Mouse (Mus musculus) lung, embryonic 15.5 days (tissue): ENCODE measurements around the gene Mkrn1. TPM values are rescaled to one million over a fixed set of nuclear protein-coding genes. Genes with fewer than 3 reads are reported as not detected.
"Not testable (repeated sequence)": the region's sequence is repeated elsewhere in the genome, so short reads cannot be mapped to it uniquely, and the experiment has no call there.

ENCODE experiments used
- ATAC-seq: fragments of 200-750 bp; cut with Nextera tagmentation; 2 replicates; pipeline ENCODE4 v1.8.0; 2017; ENCODE audit warnings: moderate number of reproducible peaks, borderline replicate concordance; ENCODE audit not compliant: low FRiP score, low TSS enrichment; ENCODE audit errors: extremely low read depth
- H3K27ac ChIP-seq: fragments of 300-500 bp; sonication (generic); 2 replicates; pipeline ENCODE4 v1.5.1; 2015; ENCODE audit warnings: moderate library complexity, mild to moderate bottlenecking, inconsistent platforms
- H3K27me3 ChIP-seq: fragments of 300-500 bp; sonication (generic); 2 replicates; pipeline ENCODE4 v1.6.1; 2015; ENCODE audit warnings: inconsistent platforms
- H3K36me3 ChIP-seq: fragments of 300-500 bp; sonication (generic); 2 replicates; pipeline ENCODE4 v1.6.1; 2015; ENCODE audit warnings: inconsistent platforms
- H3K4me1 ChIP-seq: fragments of 300-500 bp; sonication (generic); 2 replicates; pipeline ENCODE4 v1.6.1; 2015; ENCODE audit warnings: inconsistent platforms
- H3K4me2 ChIP-seq: fragments of 300-500 bp; sonication (generic); 2 replicates; pipeline ENCODE4 v1.6.1; 2015; ENCODE audit warnings: inconsistent platforms, mild to moderate bottlenecking, moderate library complexity
- H3K4me3 ChIP-seq: fragments of 300-500 bp; sonication (generic); 2 replicates; pipeline ENCODE4 v1.5.1; 2015; ENCODE audit warnings: mild to moderate bottlenecking, inconsistent platforms
- H3K9ac ChIP-seq: fragments of 300-500 bp; sonication (generic); 2 replicates; pipeline ENCODE4 v1.6.1; 2015; ENCODE audit warnings: inconsistent platforms
- H3K9me3 ChIP-seq: fragments of 300-500 bp; sonication (generic); 2 replicates; pipeline ENCODE4 v1.6.1; 2016; ENCODE audit warnings: inconsistent platforms
- WGBS: fragments of 180-500 bp; shearing (Covaris S2); methylation state at CpG from one replicate; pipeline ENCODE4 v1.1.7; 2015; 5-methylcytosine and 5-hydroxymethylcytosine counted together
- polyA plus RNA-seq: library from polyadenylated mRNA; unstranded; fragments of >200 nt; fragmentation: Nextera tagmentation; extraction: Ambion mirVana; gene quantifications from 2 replicates; pipeline ENCODE4 v1.2.1, GENCODE M21; 2015

The Mkrn1 gene
- polyA plus RNA-seq, 1 experiment from 2014 or later, result 66.5 TPM

DNA sequence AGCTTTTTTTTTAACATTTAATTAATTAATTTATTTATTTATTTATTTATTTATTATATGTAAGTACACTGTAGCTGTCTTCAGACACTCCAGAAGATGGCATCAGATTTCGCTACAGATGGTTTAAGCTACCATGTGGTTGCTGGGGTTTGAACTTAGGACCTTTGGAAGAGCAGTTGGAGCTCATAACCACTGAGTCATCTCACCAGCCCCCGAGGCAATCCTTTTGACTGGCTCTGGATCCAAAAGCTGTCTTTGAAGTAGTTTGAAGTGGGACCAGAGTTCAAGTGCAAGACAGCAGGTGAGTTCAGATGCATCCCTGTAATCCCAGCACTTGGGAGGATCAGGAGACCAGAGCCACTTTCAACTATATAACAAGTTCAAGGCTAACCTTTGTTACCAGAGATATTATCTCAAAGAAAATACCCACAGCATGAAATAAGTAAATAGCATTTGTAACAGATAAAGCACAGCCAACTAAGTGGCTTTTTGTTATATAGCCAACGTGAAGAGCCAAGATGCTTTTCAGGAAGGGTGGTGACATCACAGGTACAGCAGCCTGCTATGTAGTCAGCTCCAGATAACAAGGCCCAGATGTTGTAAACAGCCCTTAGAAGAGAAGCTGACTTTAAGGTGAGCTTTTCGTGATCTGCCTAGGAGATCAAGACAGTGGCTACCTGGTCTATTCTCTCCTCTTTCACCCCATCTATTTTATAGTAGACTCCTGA, 7.2 kb upstream of the Mkrn1 start:
- no peak overlapping the region for H3K9ac ChIP-seq
- no peaks in the 10 kb centered on the region for H3K36me3 ChIP-seq
- H3K9me3 ChIP-seq, result no peaks in the 10 kb centered on the region
- H3K4me1 ChIP-seq, result no peaks in the 10 kb centered on the region
- WGBS, result 63% methylated on average over 4 of the region's 4 CpGs
- no peak overlapping the region for H3K4me3 ChIP-seq
- H3K27ac ChIP-seq, result no peak overlapping the region
- H3K4me2 ChIP-seq, result no peak overlapping the region
- no peak for ATAC-seq
- no peaks in the 10 kb centered on the region for H3K27me3 ChIP-seq

DNA sequence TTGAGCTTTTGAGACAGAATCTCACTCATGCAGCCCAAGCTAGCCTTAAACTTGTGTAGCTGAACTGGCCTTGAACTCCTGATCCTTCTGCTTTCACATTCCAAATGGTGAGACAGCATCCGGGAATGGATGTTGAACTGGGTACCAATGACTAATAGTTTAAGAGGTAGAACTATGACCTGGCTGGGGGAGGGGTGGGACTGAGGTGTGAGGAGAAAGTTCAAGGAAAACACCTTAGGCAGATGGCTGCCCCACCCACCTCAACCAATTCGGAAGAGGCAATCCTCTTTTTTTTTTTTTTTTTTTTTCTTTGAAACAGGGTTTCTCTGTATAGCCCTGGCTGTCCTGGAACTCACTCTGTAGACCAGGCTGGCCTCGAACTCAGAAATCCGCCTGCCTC, 6.5 kb upstream of the Mkrn1 start:
- H3K27ac ChIP-seq, result no peak overlapping the region
- no peaks in the 10 kb centered on the region for H3K9me3 ChIP-seq
- WGBS, result 77% methylated on average over 4 of the region's 4 CpGs
- no peak overlapping the region for H3K4me2 ChIP-seq
- H3K27me3 ChIP-seq, result peaks cover 3% of the 10 kb centered on the region; the same call in 1 of the 2 replicates
- no peak overlapping the region for H3K4me3 ChIP-seq
- no peak overlapping the region for H3K9ac ChIP-seq
- H3K36me3 ChIP-seq, result no peaks in the 10 kb centered on the region
- ATAC-seq, result no peak
- no peaks in the 10 kb centered on the region for H3K4me1 ChIP-seq

DNA sequence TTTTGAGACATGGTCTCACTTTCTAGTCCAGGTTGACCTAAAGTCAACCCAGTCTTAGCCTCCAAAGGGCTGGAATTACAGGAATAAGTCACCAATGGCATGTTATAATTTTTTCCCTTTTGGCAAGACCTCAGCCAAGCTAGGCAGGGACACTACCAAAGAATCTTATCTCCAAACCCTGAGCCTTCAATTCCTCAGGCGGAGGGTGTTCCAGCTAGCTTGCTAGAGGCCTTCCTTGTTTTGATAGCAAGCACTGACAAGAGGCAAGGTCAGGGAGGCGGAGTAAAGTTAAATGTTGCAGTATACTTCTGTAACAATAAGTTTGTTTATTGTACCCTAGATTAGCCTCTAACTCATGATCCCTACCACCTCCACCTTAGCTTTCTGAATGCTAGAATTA, 4.9 kb upstream of the Mkrn1 start:
- no peak for ATAC-seq

DNA sequence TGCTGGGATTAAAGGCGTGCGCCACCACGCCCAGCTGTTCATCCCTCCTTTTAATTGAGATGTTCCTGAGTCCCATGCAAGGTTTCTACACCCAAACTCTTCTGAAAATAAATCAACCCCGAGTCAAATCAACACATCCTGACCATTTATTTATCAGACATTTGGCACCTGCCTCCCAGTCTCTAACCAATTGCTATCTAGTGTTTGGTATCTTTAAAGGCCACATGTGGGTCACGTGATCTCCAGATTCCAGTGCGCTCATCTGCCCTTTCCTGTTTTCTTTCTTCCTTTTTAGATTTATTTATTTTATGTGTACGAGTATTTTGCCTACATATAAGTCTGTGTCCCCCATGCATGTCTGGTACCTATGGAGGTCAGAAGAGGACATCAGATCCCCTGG, 3.4 kb upstream of the Mkrn1 start:
- no peak overlapping the region for H3K4me2 ChIP-seq
- peaks cover 17% of the 10 kb centered on the region; the same call in 1 of the 2 replicates for H3K27me3 ChIP-seq
- no peaks in the 10 kb centered on the region for H3K9me3 ChIP-seq
- 76% methylated on average over 7 of the region's 7 CpGs for WGBS
- ATAC-seq, result no peak
- no peaks in the 10 kb centered on the region for H3K36me3 ChIP-seq
- no peak overlapping the region for H3K9ac ChIP-seq
- peaks cover 5% of the 10 kb centered on the region; the same call in 1 of the 2 replicates for H3K4me1 ChIP-seq
- H3K4me3 ChIP-seq, result no peak overlapping the region
- H3K27ac ChIP-seq, result no peak overlapping the region

More for the DNA sequence above, 4.9 kb upstream of the Mkrn1 start:
- Histone ChIP-seq H3K27ac (no peak overlapping the region), H3K9me3 (no peaks in the 10 kb centered on the region), H3K9ac (no peak overlapping the region), H3K4me3 (no peak overlapping the region), H3K27me3 (peaks cover 12% of the 10 kb centered on the region; the same call in 1 of the 2 replicates), H3K4me2 (no peak overlapping the region), H3K4me1 (no peaks in the 10 kb centered on the region), H3K36me3 (no peaks in the 10 kb centered on the region)
- WGBS, result 75% methylated on average over 2 of the region's 2 CpGs

DNA sequence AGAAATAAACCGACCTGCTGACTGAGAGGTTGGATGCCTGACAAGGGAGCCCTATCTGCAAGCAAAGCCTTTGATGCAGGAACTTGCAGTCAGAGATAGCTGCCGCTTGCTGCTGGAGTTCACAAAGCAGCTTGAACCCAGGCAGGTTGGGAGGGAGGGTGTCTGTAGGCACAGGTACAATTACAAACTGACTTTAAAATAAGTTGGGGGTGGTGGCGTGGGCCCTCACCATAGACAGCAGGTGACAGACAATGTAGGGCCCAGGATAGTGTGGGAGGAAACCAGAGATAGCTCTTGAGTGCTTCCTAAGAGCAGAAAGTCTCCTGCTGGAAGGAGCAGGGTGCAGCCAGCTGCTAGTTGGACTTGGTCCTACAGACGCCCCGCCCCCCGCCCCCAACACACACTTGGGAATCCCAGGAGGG, 2.9 kb upstream of the Mkrn1 start:
- H3K4me1 ChIP-seq, result peaks cover 5% of the 10 kb centered on the region; the same call in 1 of the 2 replicates
- H3K36me3 ChIP-seq, result no peaks in the 10 kb centered on the region
- H3K4me3 ChIP-seq, result no peak overlapping the region
- WGBS, result 48% methylated on average over 6 of the region's 6 CpGs
- H3K9ac ChIP-seq, result no peak overlapping the region
- H3K4me2 ChIP-seq, result no peak overlapping the region
- no peaks in the 10 kb centered on the region for H3K9me3 ChIP-seq
- peaks cover 22% of the 10 kb centered on the region; the same call in 1 of the 2 replicates for H3K27me3 ChIP-seq
- ATAC-seq, result no peak
- H3K27ac ChIP-seq, result no peak overlapping the region

DNA sequence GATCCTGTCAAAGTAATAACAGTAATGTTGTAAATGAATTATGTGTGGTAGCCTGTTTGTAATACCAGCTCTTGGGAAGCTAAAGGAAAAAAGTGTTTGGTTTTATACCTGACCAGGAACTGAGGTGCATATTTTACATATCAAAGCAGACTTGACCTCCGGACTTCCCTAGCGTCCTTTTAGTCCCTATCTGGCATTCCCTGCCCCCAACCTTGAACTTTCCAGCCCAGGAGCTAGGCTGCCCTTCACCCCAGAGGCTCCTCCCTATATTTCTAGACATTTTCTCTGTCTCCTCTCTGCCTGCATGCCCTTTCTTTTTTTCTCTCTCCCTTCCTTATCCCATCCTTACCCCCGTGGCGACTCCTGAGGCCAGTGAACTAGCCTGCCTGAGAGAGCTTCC, 605 bp upstream of the Mkrn1 start:
- H3K27me3 ChIP-seq, result peaks cover 27% of the 10 kb centered on the region; the same call in 1 of the 2 replicates
- H3K4me1 ChIP-seq, result peaks cover 5% of the 10 kb centered on the region; the same call in 1 of the 2 replicates
- H3K4me3 ChIP-seq, result no peak overlapping the region; the same call in 1 of the 2 replicates
- no peak overlapping the region for H3K27ac ChIP-seq
- H3K9me3 ChIP-seq, result no peaks in the 10 kb centered on the region
- H3K36me3 ChIP-seq, result no peaks in the 10 kb centered on the region
- WGBS, result 40% methylated on average over 4 of the region's 4 CpGs
- no peak overlapping the region for H3K9ac ChIP-seq
- no peak for ATAC-seq
- H3K4me2 ChIP-seq, result peak overlapping the region; percentile 89; the same call in 1 of the 2 replicates

DNA sequence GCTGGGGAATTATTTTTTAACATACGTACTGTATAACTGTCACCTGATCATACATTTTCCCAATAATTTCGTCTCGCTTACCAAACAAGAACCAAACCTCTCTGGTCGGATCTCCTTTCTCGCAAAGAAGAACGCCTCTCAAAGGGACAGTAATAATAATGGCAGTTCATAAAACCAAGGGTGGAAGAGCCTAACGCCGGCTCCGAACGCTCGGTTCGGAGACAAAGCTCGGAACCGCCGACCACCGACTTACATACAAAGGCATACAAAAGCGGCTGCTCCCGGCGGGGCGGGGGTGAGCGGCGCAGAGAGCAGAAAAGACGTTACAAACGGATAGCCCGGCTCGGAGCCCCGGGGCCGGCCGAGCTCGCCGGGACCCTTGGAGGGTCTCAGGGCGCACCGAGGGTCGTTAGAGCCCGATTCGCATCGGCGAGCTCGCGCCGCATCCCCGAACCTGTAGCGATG, 844 bp downstream of the Mkrn1 start:
- ATAC-seq, result no peak
- under 1% methylated on average over 43 of the region's 43 CpGs for WGBS
- Histone ChIP-seq H3K4me2 (peak overlapping the region; percentile 89), H3K27ac (peak overlapping the region; percentile 71; the same call in 1 of the 2 replicates), H3K9me3 (no peaks in the 10 kb centered on the region), H3K9ac (peak overlapping the region; percentile 67), H3K4me3 (peak overlapping the region; percentile 100), H3K4me1 (peaks cover 5% of the 10 kb centered on the region; the same call in 1 of the 2 replicates), H3K36me3 (no peaks in the 10 kb centered on the region), H3K27me3 (peaks cover 27% of the 10 kb centered on the region; the same call in 1 of the 2 replicates)

DNA sequence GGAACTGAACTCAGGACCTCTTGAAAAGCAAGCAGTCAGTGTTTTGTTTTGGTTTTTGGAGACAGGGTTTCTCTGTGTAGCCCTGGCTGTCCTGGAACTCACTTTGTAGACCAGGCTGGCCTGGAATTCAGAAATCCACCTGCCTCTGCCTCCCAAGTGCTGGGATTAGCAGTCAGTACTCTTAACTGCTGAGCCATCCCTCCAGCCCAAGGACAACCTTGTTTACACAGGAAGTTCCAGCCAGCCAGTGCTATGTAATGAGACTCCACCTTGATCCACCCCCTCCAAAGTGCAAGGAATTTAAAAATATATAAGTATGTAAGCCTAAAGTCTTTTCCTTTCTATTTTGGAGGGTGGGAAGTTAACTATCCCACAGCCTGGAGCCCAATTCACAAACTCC, 3.6 kb downstream of the Mkrn1 start:
- not testable (repeated sequence) for H3K27ac ChIP-seq, H3K9ac ChIP-seq, H3K9me3 ChIP-seq, H3K4me3 ChIP-seq, H3K4me1 ChIP-seq, ATAC-seq, H3K36me3 ChIP-seq, H3K4me2 ChIP-seq
- H3K27me3 ChIP-seq, result peaks cover 24% of the 10 kb centered on the region; the same call in 1 of the 2 replicates

DNA sequence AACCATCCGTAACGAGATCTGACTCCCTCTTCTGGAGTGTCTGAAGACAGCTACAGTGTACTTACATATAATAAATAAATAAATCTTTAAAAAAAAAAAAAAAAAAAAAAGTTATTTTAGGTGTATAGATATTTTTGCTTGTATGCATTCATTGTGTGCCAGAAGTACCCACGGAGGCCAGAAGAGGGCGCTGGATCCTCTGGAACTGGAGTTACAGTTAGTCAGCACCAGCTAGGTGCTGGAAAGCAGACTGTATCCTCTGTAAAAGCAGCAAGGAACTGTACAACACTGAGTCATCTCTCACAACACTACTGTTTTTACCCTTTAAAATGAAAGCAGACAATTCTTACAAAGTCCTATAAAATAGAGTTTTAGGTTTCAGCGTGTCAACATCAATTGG, 4.5 kb downstream of the Mkrn1 start:
- no peaks in the 10 kb centered on the region for H3K9me3 ChIP-seq
- peaks cover 5% of the 10 kb centered on the region; the same call in 1 of the 2 replicates for H3K4me1 ChIP-seq
- H3K4me2 ChIP-seq, result no peak overlapping the region
- H3K27ac ChIP-seq, result no peak overlapping the region
- WGBS, result 43% methylated on average over 3 of the region's 5 CpGs
- no peak for ATAC-seq
- H3K4me3 ChIP-seq, result no peak overlapping the region
- no peaks in the 10 kb centered on the region for H3K36me3 ChIP-seq
- peaks cover 20% of the 10 kb centered on the region; the same call in 1 of the 2 replicates for H3K27me3 ChIP-seq
- H3K9ac ChIP-seq, result no peak overlapping the region

DNA sequence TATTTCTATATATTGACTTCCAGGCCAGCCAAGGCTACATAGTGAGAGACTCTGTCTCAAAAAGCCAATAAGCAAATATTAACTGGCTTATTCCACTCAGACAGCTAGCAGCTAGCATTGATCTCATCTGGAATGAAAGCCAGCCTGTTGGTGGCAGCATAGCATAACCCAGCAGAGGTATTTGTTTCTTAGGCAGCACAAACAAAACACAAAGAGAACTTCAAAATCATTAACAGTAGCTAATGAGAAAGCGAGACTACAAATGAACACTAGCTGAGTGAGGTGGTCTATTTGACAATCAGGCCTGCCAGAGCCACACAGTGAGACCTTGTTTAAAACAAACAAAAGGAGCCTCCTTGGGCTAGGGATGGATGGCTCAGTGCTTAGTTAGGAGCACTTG, 6.2 kb downstream of the Mkrn1 start:
- Histone ChIP-seq H3K4me3 (no peak overlapping the region), H3K4me1 (peaks cover 2% of the 10 kb centered on the region; the same call in 1 of the 2 replicates), H3K27me3 (peaks cover 14% of the 10 kb centered on the region; the same call in 1 of the 2 replicates), H3K4me2 (no peak overlapping the region), H3K9me3 (no peaks in the 10 kb centered on the region), H3K27ac (no peak overlapping the region), H3K36me3 (no peaks in the 10 kb centered on the region; the same call in 1 of the 2 replicates), H3K9ac (no peak overlapping the region)
- WGBS, result 94% methylated on average over 1 of the region's 1 CpGs
- ATAC-seq, result no peak

DNA sequence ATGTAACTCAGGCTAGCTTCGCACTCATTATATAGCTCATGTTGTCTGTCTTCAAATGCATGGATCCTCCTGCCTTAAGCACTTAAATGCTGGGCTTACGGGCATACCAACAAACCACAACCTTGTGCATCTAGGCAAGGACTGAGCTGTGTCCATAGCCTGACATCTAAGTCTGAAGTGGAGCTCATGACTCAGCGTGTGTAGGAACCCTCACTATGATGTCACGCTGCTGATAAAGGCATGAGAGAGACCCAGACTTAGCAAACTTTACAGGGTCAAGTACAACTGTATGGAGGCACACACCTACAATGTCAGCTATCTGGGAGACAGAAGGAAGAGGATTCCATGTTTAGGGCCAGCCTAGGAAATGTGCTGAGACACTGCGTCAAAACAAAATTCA, 13.8 kb downstream of the Mkrn1 start:
- no peaks in the 10 kb centered on the region for H3K9me3 ChIP-seq
- no peak for ATAC-seq
- H3K36me3 ChIP-seq, result peaks cover 9% of the 10 kb centered on the region; the same call in 1 of the 2 replicates
- H3K27me3 ChIP-seq, result no peaks in the 10 kb centered on the region
- no peak overlapping the region for H3K4me2 ChIP-seq
- no peak overlapping the region for H3K27ac ChIP-seq
- H3K4me3 ChIP-seq, result no peak overlapping the region
- 92% methylated on average over 5 of the region's 5 CpGs for WGBS
- H3K4me1 ChIP-seq, result no peaks in the 10 kb centered on the region
- H3K9ac ChIP-seq, result no peak overlapping the region

DNA sequence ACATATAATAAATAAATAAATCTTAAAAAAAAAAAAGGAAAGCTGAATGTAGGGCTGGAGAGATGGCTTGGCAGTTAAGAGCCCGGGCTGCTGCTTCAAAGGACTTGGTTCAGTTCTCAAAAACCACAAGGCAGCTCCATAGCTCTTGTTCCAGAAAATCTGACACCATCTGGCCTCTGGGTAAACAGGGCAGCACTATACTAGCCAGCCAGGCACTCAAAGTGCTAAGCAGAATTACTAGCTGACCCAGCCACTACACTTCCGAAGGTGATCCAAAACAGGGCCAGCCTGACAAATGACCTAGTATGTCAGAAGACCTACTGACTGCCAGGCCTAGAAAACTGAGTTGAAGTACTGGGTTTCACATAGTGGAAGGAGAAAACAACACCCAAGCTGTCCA, 17.1 kb downstream of the Mkrn1 start:
- no peak for ATAC-seq
- WGBS, result 66% methylated on average over 2 of the region's 2 CpGs
- H3K27ac ChIP-seq, result no peak overlapping the region

More for the DNA sequence above, 17.1 kb downstream of the Mkrn1 start:
- Histone ChIP-seq H3K4me1 (no peaks in the 10 kb centered on the region), H3K27me3 (no peaks in the 10 kb centered on the region), H3K9me3 (no peaks in the 10 kb centered on the region), H3K4me3 (no peak overlapping the region), H3K9ac (no peak overlapping the region), H3K36me3 (peaks cover 9% of the 10 kb centered on the region; the same call in 1 of the 2 replicates), H3K4me2 (no peak overlapping the region)
